Mouse (Mus musculus): ENCODE results near the gene Stard5. TPM values are rescaled to one million over a fixed set of nuclear protein-coding genes. Genes with fewer than 3 reads are reported as not detected.
A peak's percentile ranks its signal among the peaks of the same experiment; 100 is the strongest.

The Stard5 gene
- total RNA-seq, 2 experiments from 2014 or later = 19.5 to 22.9 TPM

- intact Hi-C loops (cut with DNase I) = loop anchor here (5.0 to 10.0 kb wide), 2 partner anchors 223 to 425 kb away; partner anchors contain the start of genes Cemip, Mesd and Tlnrd1
- DNase-seq = peak; percentile 56 to 61
Observed at GRCm38 (mm10) chr7:83659159-83660065, 27.7 kb downstream of the Stard5 start.

GRCm38 (mm10) chr7:83660273-83660691 is 28.5 kb downstream of the Stard5 start:
- intact Hi-C loops (cut with DNase I) = loop anchor here (10.0 kb wide), 1 partner anchor 425 kb away; the partner anchor contains the start of gene Cemip
- DNase-seq = no peak

DNA sequence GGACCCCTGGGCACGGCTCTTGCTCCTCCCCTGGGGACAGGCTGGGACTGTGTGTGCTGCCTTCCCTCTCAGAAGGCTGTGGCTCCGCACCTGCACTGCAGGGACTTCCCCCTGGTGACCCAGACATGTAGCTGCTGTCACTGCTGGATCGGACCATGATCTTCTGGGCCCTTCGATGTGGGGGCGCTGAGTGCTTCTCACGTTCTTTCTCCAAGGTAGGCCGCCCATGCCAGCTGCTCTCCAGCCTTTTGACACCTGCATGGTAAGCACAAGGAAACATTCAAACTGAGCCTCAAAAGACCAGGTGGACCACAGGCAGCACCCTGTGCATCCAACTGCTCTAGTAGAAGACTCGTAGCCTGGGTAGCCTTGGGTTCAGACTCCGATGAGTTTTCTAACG is 29.3 kb downstream of the Stard5 start:
- intact Hi-C loops (cut with DNase I) = loop anchor here (10.0 kb wide), 1 partner anchor 424 kb away; the partner anchor contains the start of gene Cemip

GRCm38 (mm10) chr7:83661763-83662162 is 30.0 kb downstream of the Stard5 start:
- DNase-seq = no peak
- intact Hi-C loops (cut with DNase I) = loop anchor here (10.0 kb wide), 1 partner anchor 423 kb away; the partner anchor contains the start of gene Cemip

More for the DNA sequence above, 29.3 kb downstream of the Stard5 start:
- no peak for DNase-seq

GRCm38 (mm10) chr7:83662711-83663375 is 31.1 kb downstream of the Stard5 start:
- intact Hi-C loops (cut with DNase I) = loop anchor here (10.0 kb wide), 1 partner anchor 422 kb away; the partner anchor contains the start of gene Cemip
- no peak for DNase-seq

DNA sequence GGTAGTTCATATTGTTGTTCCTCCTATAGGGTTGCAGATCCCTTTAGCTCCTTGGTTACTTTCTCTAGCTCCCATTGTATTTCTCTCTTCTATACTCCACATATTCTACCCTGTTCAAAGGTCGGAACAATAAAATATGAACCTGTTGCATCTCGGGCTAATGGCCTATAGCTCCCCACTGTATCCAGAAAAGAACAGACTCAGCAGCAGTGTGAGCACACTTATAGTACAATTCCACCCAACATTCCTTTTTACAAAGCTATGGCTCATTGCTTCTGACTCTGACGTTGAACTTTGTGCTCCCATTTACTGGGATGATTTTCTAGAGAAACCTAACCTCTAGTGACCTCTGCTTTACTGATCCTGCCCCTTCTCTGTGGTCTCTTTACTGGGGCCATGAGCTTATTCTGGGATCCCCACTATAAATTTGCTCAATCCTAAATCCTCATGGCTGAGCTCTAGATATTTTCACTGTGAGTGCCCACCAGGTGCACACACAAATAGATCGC is 34.4 kb downstream of the Stard5 start:
- no peak for DNase-seq
- intact Hi-C loops (cut with DNase I) = loop anchor here (10.0 kb wide), 1 partner anchor 419 kb away; the partner anchor contains the start of gene Cemip

GRCm38 (mm10) chr7:83667936-83668645 is 36.3 kb downstream of the Stard5 start:
- intact Hi-C loops (cut with DNase I) = loop anchor here (1.0 to 10.0 kb wide), 4 partner anchors 106 to 417 kb away; partner anchors contain the start of gene Cemip
- DNase-seq = no peak

DNA sequence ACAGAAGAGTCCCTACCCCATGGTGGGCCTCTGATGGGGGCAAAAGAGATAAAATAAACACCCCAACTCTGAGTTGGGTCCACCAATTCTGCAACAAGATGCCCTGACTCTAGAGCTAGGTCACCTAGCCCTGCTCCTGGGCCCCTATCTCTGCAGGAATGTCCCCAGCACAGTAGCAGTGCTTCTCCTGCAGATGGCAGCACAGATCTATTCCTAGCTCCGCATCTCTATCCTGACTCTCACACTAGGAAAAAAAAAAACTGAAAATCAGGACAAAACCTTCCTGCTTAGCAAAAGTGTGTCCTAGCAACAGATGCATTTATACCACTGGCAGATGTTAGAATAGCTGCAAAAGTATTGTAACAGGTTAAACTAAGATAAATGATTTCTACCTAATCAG is 37.0 kb downstream of the Stard5 start:
- DNase-seq = peak; percentile 73 to 82

DNA sequence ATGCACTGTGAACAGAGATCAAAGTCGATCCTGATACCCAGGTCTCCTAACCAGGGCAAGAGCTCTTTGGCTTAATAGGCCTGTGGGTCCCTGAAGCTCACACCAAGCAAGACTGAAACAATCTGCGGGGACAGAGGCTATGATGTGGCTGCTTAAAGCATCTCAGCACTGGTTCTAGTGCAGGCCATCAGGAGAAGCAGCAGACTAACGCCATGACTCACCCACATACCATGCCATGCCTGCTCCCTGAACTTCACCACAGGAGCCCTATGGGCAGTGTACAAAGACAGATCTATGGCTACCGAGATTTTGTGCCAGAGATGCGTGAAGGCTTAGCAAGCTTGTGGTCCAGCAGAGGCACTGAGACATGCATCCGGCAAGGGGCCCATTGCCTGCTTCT is 39.8 kb downstream of the Stard5 start:
- DNase-seq = no peak
- intact Hi-C loops (cut with DNase I) = loop anchor here (5.0 to 10.0 kb wide), 2 partner anchors 49 to 957 kb away; no protein-coding TSS in a partner anchor

More for the DNA sequence above, 37.0 kb downstream of the Stard5 start:
- intact Hi-C loops (cut with DNase I) = loop anchor here (1.0 to 10.0 kb wide), 4 partner anchors 106 to 416 kb away; partner anchors contain the start of gene Cemip

DNA sequence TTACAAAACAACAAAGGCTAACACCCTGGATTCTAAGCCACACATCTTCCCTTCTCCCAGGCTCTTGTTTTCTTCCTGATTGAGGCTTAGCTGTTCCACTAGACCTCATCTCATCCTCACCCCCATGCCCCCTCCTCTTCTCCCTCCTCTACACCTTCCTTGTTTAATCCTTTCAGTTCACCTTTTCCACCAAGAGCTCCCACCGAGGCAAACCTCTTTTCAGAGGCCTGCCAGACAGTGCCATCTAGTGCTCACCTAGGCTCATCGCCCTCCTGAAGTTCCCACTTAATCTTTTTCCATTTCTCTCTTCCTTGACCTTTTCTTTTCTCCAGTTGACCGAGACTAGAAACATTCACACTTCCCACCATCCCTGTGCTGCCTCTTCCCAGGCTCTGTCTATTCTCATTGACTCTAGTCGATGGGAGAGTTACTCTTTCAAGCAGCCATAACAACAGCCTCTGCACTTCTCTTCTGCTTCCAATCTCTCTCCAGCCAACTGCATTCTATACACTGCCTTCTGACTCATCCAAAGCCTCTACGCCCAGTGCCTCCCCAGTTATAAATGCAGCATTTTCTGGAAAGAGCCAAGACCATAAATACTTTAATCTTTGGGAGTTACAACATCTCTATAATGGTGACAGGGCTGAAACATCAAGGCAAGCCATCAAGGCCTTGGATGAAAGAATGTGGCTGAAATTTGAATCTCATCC is 43.9 kb downstream of the Stard5 start:
- DNase-seq = no peak
- intact Hi-C loops (cut with DNase I) = loop anchor here (2.0 to 10.0 kb wide), 2 partner anchors 107 to 961 kb away; no protein-coding TSS in a partner anchor

- DNase-seq = no peak
- intact Hi-C loops (cut with DNase I) = loop anchor here (10.0 kb wide), 1 partner anchor 962 kb away; no protein-coding TSS in a partner anchor
Observed at GRCm38 (mm10) chr7:83677296-83677695, 45.5 kb downstream of the Stard5 start.

DNA sequence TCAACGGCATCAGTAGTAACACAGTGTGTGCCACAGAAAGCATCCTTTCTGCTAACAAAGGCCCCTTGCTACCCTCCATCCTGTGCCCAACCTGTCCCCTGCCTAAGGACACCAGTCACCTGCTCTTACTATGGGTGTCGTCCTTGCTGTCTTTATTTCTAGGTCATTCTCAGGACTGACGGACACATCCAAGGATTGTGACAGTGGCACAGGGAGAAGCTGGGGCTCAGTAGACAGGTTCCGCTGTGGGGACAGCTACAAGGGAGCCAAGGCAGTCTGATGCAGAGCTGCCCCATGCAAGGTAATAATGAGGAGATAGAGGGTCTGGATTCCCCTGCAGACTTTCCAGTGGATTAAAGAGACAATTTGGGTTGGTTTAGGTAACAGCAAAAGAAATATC is 46.7 kb downstream of the Stard5 start:
- intact Hi-C loops (cut with DNase I) = loop anchor here (10.0 kb wide), 1 partner anchor 964 kb away; no protein-coding TSS in a partner anchor
- DNase-seq = no peak

GRCm38 (mm10) chr7:83682640-83683274 is 51.0 kb downstream of the Stard5 start:
- DNase-seq = no peak
- intact Hi-C loops (cut with DNase I) = no loop called here

GRCm38 (mm10) chr7:83695449-83696212 is 63.9 kb downstream of the Stard5 start:
- peak in 1 of 2 experiments; percentile 39 for DNase-seq
- intact Hi-C loops (cut with DNase I) = loop anchor here (2.0 kb wide), 1 partner anchor 79 kb away; no protein-coding TSS in a partner anchor

DNA sequence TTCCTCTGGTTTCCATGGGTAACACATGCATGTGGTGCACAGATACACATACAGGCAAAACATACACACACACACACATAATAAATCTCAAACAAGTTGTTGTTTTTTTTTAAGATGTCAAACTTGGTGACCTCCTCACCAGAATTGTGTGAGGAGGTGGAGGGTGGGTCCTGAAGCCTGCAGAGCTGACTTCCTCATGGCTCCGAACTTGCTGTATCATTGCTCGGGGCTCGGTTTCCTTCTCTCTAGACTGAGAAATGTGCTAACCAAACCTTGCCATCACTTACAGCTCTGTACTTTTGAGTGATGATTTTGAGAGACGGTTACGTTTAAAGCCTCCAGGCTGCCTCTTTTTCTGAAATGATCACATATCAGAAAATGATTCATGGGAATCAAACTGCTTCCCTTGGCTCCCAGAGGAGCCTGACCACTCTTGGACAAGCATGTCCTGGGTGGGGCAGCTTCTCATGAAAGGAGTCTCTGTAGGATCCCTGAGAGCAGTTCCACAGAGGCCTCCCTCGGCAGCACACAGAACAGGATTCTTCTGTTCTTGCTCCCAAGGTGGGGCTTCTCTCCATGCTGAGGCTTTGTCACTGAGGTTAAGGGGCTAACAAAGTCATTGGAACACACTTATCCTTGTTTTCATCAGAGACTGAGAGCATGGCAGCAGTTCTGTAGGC is 67.4 kb downstream of the Stard5 start:
- no peak for DNase-seq
- intact Hi-C loops (cut with DNase I) = no loop called here

All from heart, postnatal 10 days (tissue).